Mouse (Mus musculus) kidney, adult 2 months (tissue): ENCODE measurements around the gene Ugt1a5.
A peak's percentile ranks its signal among the peaks of the same experiment; 100 is the strongest.
"Not testable (repeated sequence)": the region's sequence is repeated elsewhere in the genome, so short reads cannot be mapped to it uniquely, and the experiment has no call there.

Experiments
- CTCF ChIP-seq: fragments of 200-500 bp; conservative IDR thresholded peaks from 2 replicates; pipeline ENCODE4 v1.5.1; 2011; ENCODE audit warnings: low read depth, mild to moderate bottlenecking, control low read depth, low read length, moderate library complexity, mixed read lengths; ENCODE audit not compliant: insufficient read depth, insufficient read length
- POLR2A ChIP-seq: fragments of 200-500 bp; IDR thresholded peaks from one replicate; pipeline ENCODE4 v1.6.1; 2011; ENCODE audit warnings: low read depth, low read length, control low read depth

DNA sequence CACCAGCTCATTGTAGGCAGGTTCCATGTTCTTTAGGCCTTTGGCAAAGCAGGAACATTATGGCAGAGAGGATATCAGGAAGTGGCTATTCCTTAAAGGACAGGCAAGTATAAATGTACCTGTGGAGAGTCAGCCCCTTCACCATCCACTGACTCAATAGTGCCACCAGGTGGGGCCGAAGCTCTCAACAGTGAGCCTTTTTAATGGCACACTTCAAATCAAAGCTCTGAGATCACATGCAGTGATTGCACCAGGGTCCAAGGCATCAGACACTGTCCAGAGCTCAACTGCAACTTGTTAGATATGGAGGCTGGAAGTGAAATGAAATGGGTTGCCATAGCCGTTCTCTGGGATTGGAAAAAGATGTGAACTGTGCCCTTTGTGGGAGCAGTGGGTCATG lies 20.5 kb upstream of the Ugt1a5 start:
- not testable (repeated sequence) for TF ChIP-seq POLR2A
- TF ChIP-seq CTCF, result peak; percentile 41
